Mouse (Mus musculus): ENCODE measurements around the gene Dgat2. TPM values are rescaled to one million over a fixed set of nuclear protein-coding genes. Genes with fewer than 3 reads are reported as not detected.

Dgat2 gene
- polyA plus RNA-seq, 1 experiment from 2014 or later: 38.5 TPM

- 79% methylated on average over 9 of the region's 9 CpGs for WGBS
- no peak overlapping the region for H3K27ac ChIP-seq (ENCODE audit: low read length)
Observed at GRCm38 (mm10) chr7:99199451-99200175, 17.1 kb upstream of the Dgat2 start.

GRCm38 (mm10) chr7:99198811-99199210 is 16.3 kb upstream of the Dgat2 start:
- Histone ChIP-seq H3K36me3 (ENCODE audit: control insufficient read depth, insufficient read depth) (no peaks in the 10 kb centered on the region), H3K9ac (ENCODE audit: low read length) (no peak overlapping the region), H3K4me1 (ENCODE audit: control insufficient read depth, insufficient read depth, low read length) (peaks cover 20% of the 10 kb centered on the region), H3K9me3 (replicated peaks; ENCODE audit: control insufficient read depth, low read length) (no peaks in the 10 kb centered on the region), H3K27me3 (ENCODE audit: control insufficient read depth, insufficient read depth, low read length) (no peaks in the 10 kb centered on the region), H3K4me2 (ENCODE audit: low read depth, low read length) (no peak overlapping the region), H3K4me3 (ENCODE audit: low read length) (no peak overlapping the region), H3K27ac (ENCODE audit: low read length) (no peak overlapping the region)
- 93% methylated on average over 2 of the region's 2 CpGs for WGBS
- no peak for ATAC-seq (replicated peaks; ENCODE audit: extremely low read depth, insufficient read depth, low FRiP score)

More at GRCm38 (mm10) chr7:99199451-99200175, 17.1 kb upstream of the Dgat2 start:
- Histone ChIP-seq H3K4me1 (ENCODE audit: control insufficient read depth, insufficient read depth, low read length) (peaks cover 20% of the 10 kb centered on the region), H3K4me2 (ENCODE audit: low read depth, low read length) (no peak overlapping the region), H3K36me3 (ENCODE audit: control insufficient read depth, insufficient read depth) (no peaks in the 10 kb centered on the region), H3K9ac (ENCODE audit: low read length) (no peak overlapping the region), H3K9me3 (replicated peaks; ENCODE audit: control insufficient read depth, low read length) (no peaks in the 10 kb centered on the region), H3K4me3 (ENCODE audit: low read length) (no peak overlapping the region), H3K27me3 (ENCODE audit: control insufficient read depth, insufficient read depth, low read length) (no peaks in the 10 kb centered on the region)
- ATAC-seq (replicated peaks; ENCODE audit: extremely low read depth, insufficient read depth, low FRiP score): no peak

DNA sequence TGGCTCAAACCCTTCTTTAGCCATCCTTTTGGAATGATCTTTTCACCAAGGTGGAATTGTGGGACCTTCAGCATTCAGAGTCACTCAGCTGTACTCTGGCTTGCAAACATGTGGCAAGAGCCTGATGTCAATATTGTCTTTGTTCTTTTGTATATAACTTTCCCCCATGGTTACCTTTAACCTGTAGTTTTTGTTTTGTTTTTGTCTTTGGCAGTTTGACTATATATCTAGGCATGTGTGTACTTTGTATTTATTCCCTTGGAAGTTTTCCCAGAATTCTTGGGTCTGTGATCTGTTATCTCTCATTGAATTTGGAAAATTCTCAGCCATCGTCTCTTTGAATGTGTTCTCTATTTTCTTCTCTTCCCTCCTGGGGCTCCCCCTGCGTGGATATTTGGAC is 12.0 kb upstream of the Dgat2 start:
- H3K36me3 ChIP-seq (ENCODE audit: control insufficient read depth, insufficient read depth): no peaks in the 10 kb centered on the region
- H3K27me3 ChIP-seq (ENCODE audit: control insufficient read depth, insufficient read depth, low read length): no peaks in the 10 kb centered on the region
- ATAC-seq (replicated peaks; ENCODE audit: extremely low read depth, insufficient read depth, low FRiP score): no peak
- no peak overlapping the region for H3K27ac ChIP-seq (ENCODE audit: low read length)
- H3K4me3 ChIP-seq (ENCODE audit: low read length): no peak overlapping the region
- WGBS: 58% methylated on average over 2 of the region's 2 CpGs
- H3K9ac ChIP-seq (ENCODE audit: low read length): no peak overlapping the region
- no peaks in the 10 kb centered on the region for H3K4me1 ChIP-seq (ENCODE audit: control insufficient read depth, insufficient read depth, low read length)
- no peak overlapping the region for H3K4me2 ChIP-seq (ENCODE audit: low read depth, low read length)
- H3K9me3 ChIP-seq (replicated peaks; ENCODE audit: control insufficient read depth, low read length): no peaks in the 10 kb centered on the region

GRCm38 (mm10) chr7:99193926-99194325 is 11.4 kb upstream of the Dgat2 start:
- no peaks in the 10 kb centered on the region for H3K4me1 ChIP-seq (ENCODE audit: control insufficient read depth, insufficient read depth, low read length)
- 79% methylated on average over 4 of the region's 4 CpGs for WGBS
- no peak overlapping the region for H3K4me3 ChIP-seq (ENCODE audit: low read length)
- H3K36me3 ChIP-seq (ENCODE audit: control insufficient read depth, insufficient read depth): no peaks in the 10 kb centered on the region
- no peak for ATAC-seq (replicated peaks; ENCODE audit: extremely low read depth, insufficient read depth, low FRiP score)
- H3K9me3 ChIP-seq (replicated peaks; ENCODE audit: control insufficient read depth, low read length): no peaks in the 10 kb centered on the region
- no peak overlapping the region for H3K27ac ChIP-seq (ENCODE audit: low read length)
- H3K27me3 ChIP-seq (ENCODE audit: control insufficient read depth, insufficient read depth, low read length): no peaks in the 10 kb centered on the region
- no peak overlapping the region for H3K9ac ChIP-seq (ENCODE audit: low read length)
- H3K4me2 ChIP-seq (ENCODE audit: low read depth, low read length): no peak overlapping the region

- Histone ChIP-seq H3K36me3 (ENCODE audit: control insufficient read depth, insufficient read depth) (no peaks in the 10 kb centered on the region), H3K4me2 (ENCODE audit: low read depth, low read length) (no peak overlapping the region), H3K27me3 (ENCODE audit: control insufficient read depth, insufficient read depth, low read length) (no peaks in the 10 kb centered on the region), H3K9ac (ENCODE audit: low read length) (no peak overlapping the region), H3K9me3 (replicated peaks; ENCODE audit: control insufficient read depth, low read length) (no peaks in the 10 kb centered on the region), H3K4me1 (ENCODE audit: control insufficient read depth, insufficient read depth, low read length) (no peaks in the 10 kb centered on the region), H3K27ac (ENCODE audit: low read length) (no peak overlapping the region), H3K4me3 (ENCODE audit: low read length) (no peak overlapping the region)
- no peak for ATAC-seq (replicated peaks; ENCODE audit: extremely low read depth, insufficient read depth, low FRiP score)
Observed at GRCm38 (mm10) chr7:99191411-99191810, 8.9 kb upstream of the Dgat2 start.

GRCm38 (mm10) chr7:99189885-99190284 is 7.4 kb upstream of the Dgat2 start:
- Histone ChIP-seq H3K27me3 (ENCODE audit: control insufficient read depth, insufficient read depth, low read length) (no peaks in the 10 kb centered on the region), H3K4me1 (ENCODE audit: control insufficient read depth, insufficient read depth, low read length) (no peaks in the 10 kb centered on the region), H3K4me3 (ENCODE audit: low read length) (no peak overlapping the region), H3K9me3 (replicated peaks; ENCODE audit: control insufficient read depth, low read length) (no peaks in the 10 kb centered on the region), H3K27ac (ENCODE audit: low read length) (no peak overlapping the region), H3K4me2 (ENCODE audit: low read depth, low read length) (no peak overlapping the region), H3K9ac (ENCODE audit: low read length) (no peak overlapping the region), H3K36me3 (ENCODE audit: control insufficient read depth, insufficient read depth) (no peaks in the 10 kb centered on the region)
- no peak for ATAC-seq (replicated peaks; ENCODE audit: extremely low read depth, insufficient read depth, low FRiP score)
- WGBS: 73% methylated on average over 5 of the region's 5 CpGs

DNA sequence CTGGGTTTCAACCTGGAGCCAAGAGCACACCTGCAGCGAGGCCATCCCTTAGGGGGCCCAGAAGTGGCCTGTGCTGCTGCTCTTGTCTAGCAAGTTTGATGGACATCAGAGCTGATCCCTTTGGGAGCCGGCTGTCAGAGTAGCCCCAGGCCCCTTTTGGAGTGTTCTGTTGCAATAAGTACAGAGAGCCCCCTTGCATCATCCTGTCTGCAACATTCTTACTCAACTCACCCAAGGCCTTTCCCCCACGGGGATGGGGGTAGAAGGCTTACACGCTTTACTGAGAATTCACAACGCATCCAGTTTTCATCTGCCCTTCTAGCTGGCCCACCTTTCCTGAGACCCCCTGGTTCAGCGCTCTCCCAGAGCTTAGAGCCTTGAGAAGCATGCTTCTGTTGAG is 6.1 kb upstream of the Dgat2 start:
- peaks cover 5% of the 10 kb centered on the region for H3K27me3 ChIP-seq (ENCODE audit: control insufficient read depth, insufficient read depth, low read length)
- H3K27ac ChIP-seq (ENCODE audit: low read length): no peak overlapping the region
- H3K4me1 ChIP-seq (ENCODE audit: control insufficient read depth, insufficient read depth, low read length): no peaks in the 10 kb centered on the region
- no peak for ATAC-seq (replicated peaks; ENCODE audit: extremely low read depth, insufficient read depth, low FRiP score)
- WGBS: 75% methylated on average over 6 of the region's 6 CpGs
- no peak overlapping the region for H3K9ac ChIP-seq (ENCODE audit: low read length)
- no peak overlapping the region for H3K4me3 ChIP-seq (ENCODE audit: low read length)
- no peaks in the 10 kb centered on the region for H3K9me3 ChIP-seq (replicated peaks; ENCODE audit: control insufficient read depth, low read length)
- H3K36me3 ChIP-seq (ENCODE audit: control insufficient read depth, insufficient read depth): no peaks in the 10 kb centered on the region
- H3K4me2 ChIP-seq (ENCODE audit: low read depth, low read length): no peak overlapping the region

GRCm38 (mm10) chr7:99187451-99187850 is 4.9 kb upstream of the Dgat2 start:
- WGBS: 81% methylated on average over 5 of the region's 5 CpGs
- Histone ChIP-seq H3K4me2 (ENCODE audit: low read depth, low read length) (no peak overlapping the region), H3K4me1 (ENCODE audit: control insufficient read depth, insufficient read depth, low read length) (peaks cover 2% of the 10 kb centered on the region), H3K27me3 (ENCODE audit: control insufficient read depth, insufficient read depth, low read length) (peaks cover 7% of the 10 kb centered on the region), H3K9ac (ENCODE audit: low read length) (no peak overlapping the region), H3K36me3 (ENCODE audit: control insufficient read depth, insufficient read depth) (no peaks in the 10 kb centered on the region), H3K4me3 (ENCODE audit: low read length) (no peak overlapping the region), H3K9me3 (replicated peaks; ENCODE audit: control insufficient read depth, low read length) (no peaks in the 10 kb centered on the region), H3K27ac (ENCODE audit: low read length) (no peak overlapping the region)
- ATAC-seq (replicated peaks; ENCODE audit: extremely low read depth, insufficient read depth, low FRiP score): no peak

DNA sequence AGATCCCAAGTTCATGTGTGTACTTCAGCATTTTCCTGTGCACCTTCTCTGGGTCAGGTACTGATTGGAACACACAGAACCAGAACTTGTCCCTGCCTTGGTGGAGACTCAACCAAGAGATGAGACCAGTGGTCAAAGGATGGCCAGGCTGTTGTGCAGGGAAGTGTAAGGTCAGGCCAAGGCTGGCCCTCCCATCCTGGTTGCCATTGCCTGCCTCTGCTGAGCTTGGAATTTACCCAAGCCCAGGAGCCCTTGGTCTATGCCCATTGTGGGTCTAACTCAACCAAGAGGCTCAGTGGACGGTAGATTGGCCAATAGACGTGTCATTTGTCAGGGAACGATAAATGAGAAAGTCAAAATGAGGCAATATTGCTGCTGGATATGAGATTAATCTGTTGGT is 2.9 kb upstream of the Dgat2 start:
- peaks cover 2% of the 10 kb centered on the region for H3K4me1 ChIP-seq (ENCODE audit: control insufficient read depth, insufficient read depth, low read length)
- H3K9me3 ChIP-seq (replicated peaks; ENCODE audit: control insufficient read depth, low read length): no peaks in the 10 kb centered on the region
- no peak for ATAC-seq (replicated peaks; ENCODE audit: extremely low read depth, insufficient read depth, low FRiP score)
- H3K9ac ChIP-seq (ENCODE audit: low read length): no peak overlapping the region
- no peaks in the 10 kb centered on the region for H3K36me3 ChIP-seq (ENCODE audit: control insufficient read depth, insufficient read depth)
- no peak overlapping the region for H3K27ac ChIP-seq (ENCODE audit: low read length)
- H3K4me3 ChIP-seq (ENCODE audit: low read length): no peak overlapping the region
- H3K27me3 ChIP-seq (ENCODE audit: control insufficient read depth, insufficient read depth, low read length): peaks cover 9% of the 10 kb centered on the region
- H3K4me2 ChIP-seq (ENCODE audit: low read depth, low read length): no peak overlapping the region
- WGBS: 82% methylated on average over 3 of the region's 3 CpGs

Data from heart, embryonic 16.5 days (tissue).